Mouse (Mus musculus): ENCODE measurements around the gene Itgb1bp1.

DNA sequence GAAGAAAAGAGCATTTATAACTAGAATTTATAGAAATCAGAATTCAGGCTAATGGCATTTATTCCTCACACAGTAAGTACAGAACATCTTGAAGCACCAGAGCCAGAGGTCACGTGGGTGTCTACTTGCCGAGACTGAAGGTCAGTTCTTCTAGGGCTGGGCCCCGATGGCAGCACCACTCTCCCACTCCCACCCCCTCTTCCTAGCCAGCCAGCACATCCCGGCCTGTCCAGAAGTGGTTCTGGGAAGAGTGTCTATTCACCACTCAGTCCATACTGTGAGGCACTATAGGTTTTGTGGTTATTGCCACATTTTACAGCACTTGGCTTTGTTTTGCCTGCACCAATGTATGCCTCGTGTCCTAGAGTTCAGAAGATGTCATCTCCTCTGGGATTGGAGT lies 38.0 kb upstream of the Itgb1bp1 start:
- no peak for TF ChIP-seq POLR2A (IDR thresholded peaks at IDR 0.05; ENCODE audit: borderline replicate concordance, extremely low read depth, insufficient read depth, insufficient read length, poor library complexity, severe bottlenecking)
- no peak for TF ChIP-seq CTCF (IDR thresholded peaks at IDR 0.05; ENCODE audit: borderline replicate concordance, extremely low read depth, insufficient read depth, insufficient read length)

Data from brain, embryonic 14.5 days (tissue).